Comparison of ENCODE assay signal across 8 mouse cellular contexts in the genomic region with DNA sequence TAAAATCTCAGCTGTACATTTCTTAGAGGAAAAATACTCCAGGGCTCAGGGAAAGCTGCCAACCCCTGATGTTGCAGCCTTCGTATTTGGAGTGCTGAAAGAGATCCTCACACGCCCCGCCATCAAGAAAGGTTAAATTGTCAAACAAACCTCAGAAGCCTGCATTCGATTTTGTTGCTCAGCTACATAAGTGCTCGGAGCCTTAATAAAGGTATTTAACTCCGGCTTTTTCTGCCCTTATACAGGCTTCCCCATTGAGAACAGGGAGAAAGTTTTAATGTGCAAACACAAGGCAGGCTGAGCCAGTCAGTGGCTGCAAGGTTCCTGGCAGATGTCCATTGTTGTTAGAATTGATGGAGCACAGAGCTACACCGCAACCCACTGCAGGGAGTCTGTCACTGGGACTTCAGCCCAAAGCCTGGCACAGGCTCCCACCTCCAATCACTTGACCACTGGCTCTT.
DNase-seq lines count a peak whose midpoint lies in the region; ATAC-seq lines count a peak whose summit lies in the region.

No protein-coding gene starts in this region.

- 65% methylated on average over 7 of the region's 7 CpGs for WGBS in heart, embryonic 10.5 days
- WGBS in neural tube, embryonic 14.5 days, result 32% methylated on average over 7 of the region's 7 CpGs
- WGBS in liver, embryonic 12.5 days (ENCODE audit: insufficient replicate concordance), result 61% methylated on average over 7 of the region's 7 CpGs

- no peaks in the 10 kb centered on the region for H3K27me3 ChIP-seq in heart, embryonic 10.5 days (ENCODE audit: insufficient read depth, poor library complexity, severe bottlenecking)
- H3K27me3 ChIP-seq in neural tube, embryonic 14.5 days (ENCODE audit: control insufficient read depth, insufficient read depth, low read length), result no peaks in the 10 kb centered on the region
- no peaks in the 10 kb centered on the region for H3K27me3 ChIP-seq in liver, embryonic 12.5 days (replicated peaks)

- peak overlapping the region; percentile 29; the same call in 1 of the 2 replicates for H3K27ac ChIP-seq in heart, embryonic 10.5 days
- no peak overlapping the region for H3K27ac ChIP-seq in neural tube, embryonic 14.5 days (ENCODE audit: low read depth, low read length)
- no peak overlapping the region for H3K27ac ChIP-seq in liver, embryonic 12.5 days

- H3K4me3 ChIP-seq in heart, embryonic 10.5 days, result no peak overlapping the region
- H3K4me3 ChIP-seq in neural tube, embryonic 14.5 days (ENCODE audit: low read depth, low read length), result no peak overlapping the region
- H3K4me3 ChIP-seq in liver, embryonic 12.5 days, result no peak overlapping the region

- H3K9ac ChIP-seq in neural tube, embryonic 14.5 days (replicated peaks; ENCODE audit: low read depth, low read length), result no peak overlapping the region
- H3K9ac ChIP-seq in liver, embryonic 12.5 days, result no peak overlapping the region

- H3K36me3 ChIP-seq in heart, embryonic 10.5 days, result no peaks in the 10 kb centered on the region
- no peaks in the 10 kb centered on the region for H3K36me3 ChIP-seq in neural tube, embryonic 14.5 days (ENCODE audit: control insufficient read depth, insufficient read depth, low read length)
- H3K36me3 ChIP-seq in liver, embryonic 12.5 days, result no peaks in the 10 kb centered on the region

- intact Hi-C loops in heart, postnatal 14 days (cut with DNase I), result no loop called here

- no peaks in the 10 kb centered on the region for H3K9me3 ChIP-seq in heart, embryonic 10.5 days
- no peaks in the 10 kb centered on the region for H3K9me3 ChIP-seq in neural tube, embryonic 14.5 days (ENCODE audit: control insufficient read depth, low read length)
- no peaks in the 10 kb centered on the region for H3K9me3 ChIP-seq in liver, embryonic 12.5 days (replicated peaks)

- ATAC-seq in neural tube, embryonic 14.5 days (ENCODE audit: low read depth), result peak; percentile 83
- no peak for ATAC-seq in liver, embryonic 12.5 days

- 0 out of 2 replicates have a peak, but pooled peaks cover 5% of the 10 kb centered on the region for H3K4me1 ChIP-seq in heart, embryonic 10.5 days
- 0 out of 2 replicates have a peak, but pooled peaks cover 6% of the 10 kb centered on the region for H3K4me1 ChIP-seq in neural tube, embryonic 14.5 days (ENCODE audit: control insufficient read depth, insufficient read depth, low read length)
- H3K4me1 ChIP-seq in liver, embryonic 12.5 days, result no peaks in the 10 kb centered on the region

- no peak for DNase-seq in heart, embryonic 10.5 days (ENCODE audit: low spot score)
- DNase-seq in heart, postnatal 14 days, result no peak
- peak; percentile 9 for DNase-seq in ovary, adult 18-20 months (ENCODE audit: low spot score)
- no peak for DNase-seq in ovary, postnatal 10 days (ENCODE audit: low spot score)
- DNase-seq in forelimb bud, embryonic 11.5 days (ENCODE audit: low read depth, low spot score), result peak; percentile 40
- DNase-seq in retina, postnatal 1 day, result no peak

- H3K4me2 ChIP-seq in neural tube, embryonic 14.5 days (ENCODE audit: low read depth, low read length), result 0 out of 2 replicates have a peak overlapping the region, but pooled peaks have one; percentile 6
- H3K4me2 ChIP-seq in liver, embryonic 12.5 days, result no peak overlapping the region

Comparison
In these comparisons a context has a peak if more than half of its experiments do, and no peak if none do; other contexts are left out.
1. DNase-seq: peak in ovary, adult 18-20 months (single experiment) and forelimb bud, embryonic 11.5 days (single experiment); none in heart, embryonic 10.5 days (single experiment), heart, postnatal 14 days (0 of 2), ovary, postnatal 10 days (single experiment) and retina, postnatal 1 day (single experiment).